Mouse (Mus musculus) brain, embryonic 14.5 days (tissue): Measurements from ENCODE around the gene Syne2.

Source experiments
- CTCF ChIP-seq: fragments of 200-500 bp; IDR thresholded peaks from 2 replicates; pipeline ENCODE4 v1.5.1; 2012; ENCODE audit warnings: inconsistent platforms, mild to moderate bottlenecking, moderate library complexity, borderline replicate concordance; ENCODE audit not compliant: insufficient read depth, insufficient read length; ENCODE audit errors: extremely low read depth
- POLR2A ChIP-seq: fragments of 200-500 bp; IDR thresholded peaks from 2 replicates; pipeline ENCODE4 v1.6.1; 2012; ENCODE audit warnings: mild to moderate bottlenecking, inconsistent platforms, borderline replicate concordance; ENCODE audit not compliant: poor library complexity, insufficient read depth, insufficient read length, severe bottlenecking; ENCODE audit errors: extremely low read depth

GRCm38 (mm10) chr12:75789451-75789850 lies 28.5 kb upstream of the Syne2 start:
- TF ChIP-seq POLR2A (no peak), CTCF (no peak)
